Mouse (Mus musculus): ENCODE results near the gene Arrb2. TPM values are rescaled to one million over a fixed set of nuclear protein-coding genes. Genes with fewer than 3 reads are reported as not detected.
"Not testable (repeated sequence)": the region's sequence is repeated elsewhere in the genome, so short reads cannot be mapped to it uniquely, and the experiment has no call there.

Gene Arrb2
- polyA plus RNA-seq, 1 experiment from 2014 or later, result 49.2 TPM

DNA sequence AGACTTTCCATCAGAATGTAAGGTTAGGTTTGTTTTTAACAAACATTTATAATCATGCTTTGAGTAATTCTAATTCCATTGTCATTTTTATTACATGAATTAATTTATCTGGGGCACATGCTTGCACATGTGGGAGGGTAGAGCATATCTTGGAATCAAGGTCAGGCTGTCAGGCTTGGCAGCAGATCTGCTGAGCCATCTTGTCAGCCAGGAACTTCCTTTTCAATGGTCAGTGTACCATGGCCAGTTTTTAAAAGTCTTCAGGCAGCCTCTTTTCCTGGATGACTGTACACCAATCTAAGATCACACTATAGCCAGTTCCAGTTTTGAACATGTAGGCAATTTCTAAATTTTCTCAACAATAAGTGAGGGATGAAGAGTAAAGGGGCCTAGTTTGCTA, 40.3 kb downstream of the Arrb2 start:
- Histone ChIP-seq H3K4me2 (ENCODE audit: low read length) (no peak overlapping the region), H3K27me3 (replicated peaks; ENCODE audit: control insufficient read depth, insufficient read depth, low read length) (no peaks in the 10 kb centered on the region), H3K9me3 (replicated peaks; ENCODE audit: control insufficient read depth, low read length) (no peaks in the 10 kb centered on the region), H3K27ac (ENCODE audit: low read depth, low read length) (no peak overlapping the region), H3K9ac (ENCODE audit: low read length) (no peak overlapping the region), H3K36me3 (ENCODE audit: control insufficient read depth, insufficient read depth, low read length) (no peaks in the 10 kb centered on the region), H3K4me1 (ENCODE audit: control insufficient read depth, insufficient read depth, low read length) (no peaks in the 10 kb centered on the region), H3K4me3 (ENCODE audit: low read depth, low read length) (no peak overlapping the region)
- DNase-seq (ENCODE audit: low spot score) (no peak), ATAC-seq (no peak)

DNA sequence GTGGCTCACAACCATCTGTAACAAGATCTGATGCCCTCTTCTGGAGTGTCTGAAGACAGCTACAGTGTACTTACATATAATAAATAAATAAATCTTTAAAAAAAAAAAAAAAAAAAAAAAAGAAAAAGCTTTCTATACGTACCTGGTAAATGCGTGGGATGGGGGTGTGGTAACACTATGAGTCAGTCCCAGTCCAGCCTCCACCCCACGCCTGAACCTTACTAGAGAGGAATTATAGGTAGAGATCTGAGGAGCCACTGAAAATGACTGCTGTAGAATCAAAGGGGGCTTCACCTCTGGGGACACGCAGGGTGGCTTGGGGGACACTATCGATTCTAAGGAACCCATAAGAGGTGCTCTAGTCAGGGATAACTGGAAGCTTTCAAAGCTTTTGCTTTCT, 40.9 kb downstream of the Arrb2 start:
- not testable (repeated sequence) for H3K4me2 ChIP-seq (ENCODE audit: low read length); H3K9ac ChIP-seq (ENCODE audit: low read length); DNase-seq (ENCODE audit: low spot score); ATAC-seq; H3K27ac ChIP-seq (ENCODE audit: low read depth, low read length); H3K4me3 ChIP-seq (ENCODE audit: low read depth, low read length); H3K9me3 ChIP-seq (replicated peaks; ENCODE audit: control insufficient read depth, low read length); H3K27me3 ChIP-seq (replicated peaks; ENCODE audit: control insufficient read depth, insufficient read depth, low read length); H3K4me1 ChIP-seq (ENCODE audit: control insufficient read depth, insufficient read depth, low read length); H3K36me3 ChIP-seq (ENCODE audit: control insufficient read depth, insufficient read depth, low read length)
- WGBS, result 87% methylated on average over 5 of the region's 5 CpGs

DNA sequence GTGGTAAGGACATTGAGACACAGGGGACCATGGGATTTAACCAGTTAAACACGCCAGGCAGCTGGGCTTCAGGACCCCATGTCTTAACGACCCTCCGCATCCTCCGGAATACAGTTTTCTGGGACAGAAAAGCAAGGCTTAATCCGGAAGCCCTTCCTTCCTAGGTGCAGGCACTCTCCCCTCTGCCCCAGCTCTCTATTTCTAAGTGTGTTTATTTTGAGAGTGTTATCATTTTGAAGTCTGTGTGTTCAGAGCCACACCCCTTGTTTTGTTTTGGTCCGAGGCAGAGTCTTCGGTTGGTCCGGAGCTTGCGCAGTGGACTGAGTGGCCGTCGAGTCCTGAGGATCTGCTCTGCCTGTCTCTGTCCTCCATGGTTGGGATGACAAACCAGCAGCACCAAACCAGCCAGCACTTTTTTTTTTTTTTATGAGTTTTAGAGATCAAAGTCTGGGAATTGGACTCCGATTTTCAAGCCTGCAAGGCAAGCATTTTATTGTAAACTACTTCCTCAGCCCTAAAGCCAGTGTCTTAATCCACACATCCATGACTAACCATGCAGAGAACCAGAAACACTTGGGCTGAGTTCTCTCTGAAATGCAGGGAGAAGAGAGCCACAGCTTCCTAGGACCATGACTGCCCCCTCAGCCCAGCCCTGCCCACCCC, 42.6 kb downstream of the Arrb2 start:
- WGBS, result 81% methylated on average over 12 of the region's 12 CpGs
- Histone ChIP-seq H3K9ac (ENCODE audit: low read length) (no peak overlapping the region), H3K4me3 (ENCODE audit: low read depth, low read length) (no peak overlapping the region), H3K27me3 (replicated peaks; ENCODE audit: control insufficient read depth, insufficient read depth, low read length) (no peaks in the 10 kb centered on the region), H3K9me3 (replicated peaks; ENCODE audit: control insufficient read depth, low read length) (no peaks in the 10 kb centered on the region), H3K4me2 (ENCODE audit: low read length) (no peak overlapping the region), H3K27ac (ENCODE audit: low read depth, low read length) (no peak overlapping the region), H3K36me3 (ENCODE audit: control insufficient read depth, insufficient read depth, low read length) (no peaks in the 10 kb centered on the region), H3K4me1 (ENCODE audit: control insufficient read depth, insufficient read depth, low read length) (no peaks in the 10 kb centered on the region)
- DNase-seq (ENCODE audit: low spot score) (no peak), ATAC-seq (no peak)

GRCm38 (mm10) chr11:70485498-70485897, 53.1 kb downstream of the Arrb2 start:
- Histone ChIP-seq H3K9ac (ENCODE audit: low read length) (no peak overlapping the region), H3K27ac (ENCODE audit: low read depth, low read length) (no peak overlapping the region), H3K9me3 (replicated peaks; ENCODE audit: control insufficient read depth, low read length) (no peaks in the 10 kb centered on the region), H3K27me3 (replicated peaks; ENCODE audit: control insufficient read depth, insufficient read depth, low read length) (no peaks in the 10 kb centered on the region), H3K4me2 (ENCODE audit: low read length) (no peak overlapping the region), H3K36me3 (ENCODE audit: control insufficient read depth, insufficient read depth, low read length) (no peaks in the 10 kb centered on the region), H3K4me1 (ENCODE audit: control insufficient read depth, insufficient read depth, low read length) (no peaks in the 10 kb centered on the region), H3K4me3 (ENCODE audit: low read depth, low read length) (no peak overlapping the region)
- ATAC-seq (no peak), DNase-seq (ENCODE audit: low spot score) (no peak)
- WGBS, result 53% methylated on average over 2 of the region's 2 CpGs

- Histone ChIP-seq H3K9ac (ENCODE audit: low read length) (no peak overlapping the region), H3K4me3 (ENCODE audit: low read depth, low read length) (no peak overlapping the region), H3K36me3 (ENCODE audit: control insufficient read depth, insufficient read depth, low read length) (no peaks in the 10 kb centered on the region), H3K27me3 (replicated peaks; ENCODE audit: control insufficient read depth, insufficient read depth, low read length) (no peaks in the 10 kb centered on the region), H3K4me1 (ENCODE audit: control insufficient read depth, insufficient read depth, low read length) (no peaks in the 10 kb centered on the region), H3K4me2 (ENCODE audit: low read length) (no peak overlapping the region), H3K27ac (ENCODE audit: low read depth, low read length) (no peak overlapping the region), H3K9me3 (replicated peaks; ENCODE audit: control insufficient read depth, low read length) (no peaks in the 10 kb centered on the region)
- no peak for ATAC-seq
- 51% methylated on average over 4 of the region's 4 CpGs for WGBS
- no peak for DNase-seq (ENCODE audit: low spot score)
Measured at GRCm38 (mm10) chr11:70487816-70488215, 55.4 kb downstream of the Arrb2 start.

GRCm38 (mm10) chr11:70489138-70489537, 56.7 kb downstream of the Arrb2 start:
- WGBS, result 84% methylated on average over 3 of the region's 3 CpGs

GRCm38 (mm10) chr11:70489684-70490083, 57.2 kb downstream of the Arrb2 start:
- Histone ChIP-seq H3K36me3 (ENCODE audit: control insufficient read depth, insufficient read depth, low read length) (no peaks in the 10 kb centered on the region), H3K4me3 (ENCODE audit: low read depth, low read length) (no peak overlapping the region), H3K4me1 (ENCODE audit: control insufficient read depth, insufficient read depth, low read length) (no peaks in the 10 kb centered on the region), H3K27ac (ENCODE audit: low read depth, low read length) (no peak overlapping the region), H3K9me3 (replicated peaks; ENCODE audit: control insufficient read depth, low read length) (no peaks in the 10 kb centered on the region), H3K27me3 (replicated peaks; ENCODE audit: control insufficient read depth, insufficient read depth, low read length) (no peaks in the 10 kb centered on the region), H3K4me2 (ENCODE audit: low read length) (no peak overlapping the region), H3K9ac (ENCODE audit: low read length) (no peak overlapping the region)
- ATAC-seq (no peak), DNase-seq (ENCODE audit: low spot score) (no peak)
- WGBS, result 90% methylated on average over 6 of the region's 6 CpGs

More at GRCm38 (mm10) chr11:70489138-70489537, 56.7 kb downstream of the Arrb2 start:
- Histone ChIP-seq H3K9ac (ENCODE audit: low read length) (no peak overlapping the region), H3K36me3 (ENCODE audit: control insufficient read depth, insufficient read depth, low read length) (no peaks in the 10 kb centered on the region), H3K4me2 (ENCODE audit: low read length) (no peak overlapping the region), H3K4me1 (ENCODE audit: control insufficient read depth, insufficient read depth, low read length) (no peaks in the 10 kb centered on the region), H3K27ac (ENCODE audit: low read depth, low read length) (no peak overlapping the region), H3K9me3 (replicated peaks; ENCODE audit: control insufficient read depth, low read length) (no peaks in the 10 kb centered on the region), H3K4me3 (ENCODE audit: low read depth, low read length) (no peak overlapping the region), H3K27me3 (replicated peaks; ENCODE audit: control insufficient read depth, insufficient read depth, low read length) (no peaks in the 10 kb centered on the region)
- ATAC-seq, result no peak
- no peak for DNase-seq (ENCODE audit: low spot score)

Small RNA genes within 50 kb of the gene (microRNA-seq; reads per million reads assigned to microRNA genes)
- gene Mir7115, result 0.40 reads per million

Other genes with a start within 250 kb of the Arrb2 start
- 0.98 and 1.1 TPM in 2 replicates for gene Slc16a11, start 219.9 kb upstream of the Arrb2 start, polyA plus RNA-seq (2014; fragmentation: Nextera tagmentation; extraction: Ambion mirVana)
- gene Slc16a13, start 211.6 kb upstream of the Arrb2 start, polyA plus RNA-seq (2014; fragmentation: Nextera tagmentation; extraction: Ambion mirVana), result 9.2 and 12.9 TPM in 2 replicates
- 4.5 and 6.3 TPM in 2 replicates for gene Bcl6b, start 202.8 kb upstream of the Arrb2 start, polyA plus RNA-seq (2014; fragmentation: Nextera tagmentation; extraction: Ambion mirVana)
- gene 0610010K14Rik, start 194.7 kb upstream of the Arrb2 start, polyA plus RNA-seq (2014; fragmentation: Nextera tagmentation; extraction: Ambion mirVana), result 202 and 245 TPM in 2 replicates
- 11.1 and 11.9 TPM in 2 replicates for gene Gm21988, start 192.8 kb upstream of the Arrb2 start, polyA plus RNA-seq (2014; fragmentation: Nextera tagmentation; extraction: Ambion mirVana)
- gene Rnasek, start 192.8 kb upstream of the Arrb2 start, polyA plus RNA-seq (2014; fragmentation: Nextera tagmentation; extraction: Ambion mirVana), result 235 and 238 TPM in 2 replicates
- gene Alox12, start 177.3 kb upstream of the Arrb2 start, polyA plus RNA-seq (2014; fragmentation: Nextera tagmentation; extraction: Ambion mirVana), result 0.36 and 1.1 TPM in 2 replicates
- not detected in 2 replicates for gene Alox12e, start 110.0 kb upstream of the Arrb2 start, polyA plus RNA-seq (2014; fragmentation: Nextera tagmentation; extraction: Ambion mirVana)
- gene Alox15, start 80.6 kb upstream of the Arrb2 start, polyA plus RNA-seq (2014; fragmentation: Nextera tagmentation; extraction: Ambion mirVana), result not detected in 2 replicates
- 21.4 and 32.5 TPM in 2 replicates for gene Pelp1, start 22.6 kb upstream of the Arrb2 start, polyA plus RNA-seq (2014; fragmentation: Nextera tagmentation; extraction: Ambion mirVana)
- 49.2 and 54.3 TPM in 2 replicates for gene Med11, start 19.3 kb downstream of the Arrb2 start, polyA plus RNA-seq (2014; fragmentation: Nextera tagmentation; extraction: Ambion mirVana)
- 0.19 and 0.42 TPM in 2 replicates for gene Zmynd15, start 26.8 kb downstream of the Arrb2 start, polyA plus RNA-seq (2014; fragmentation: Nextera tagmentation; extraction: Ambion mirVana)
- gene Cxcl16, start 27.3 kb downstream of the Arrb2 start, polyA plus RNA-seq (2014; fragmentation: Nextera tagmentation; extraction: Ambion mirVana), result 1.5 and 1.9 TPM in 2 replicates
- 1.1 and 3.4 TPM in 2 replicates for gene Tm4sf5, start 72.6 kb downstream of the Arrb2 start, polyA plus RNA-seq (2014; fragmentation: Nextera tagmentation; extraction: Ambion mirVana)
- gene Vmo1, start 82.0 kb downstream of the Arrb2 start, polyA plus RNA-seq (2014; fragmentation: Nextera tagmentation; extraction: Ambion mirVana), result 0.37 TPM in 1 of 2 replicates, not detected in the other
- gene Gltpd2, start 86.6 kb downstream of the Arrb2 start, polyA plus RNA-seq (2014; fragmentation: Nextera tagmentation; extraction: Ambion mirVana), result 0.42 TPM in 1 of 2 replicates, not detected in the other
- gene Psmb6, start 92.7 kb downstream of the Arrb2 start, polyA plus RNA-seq (2014; fragmentation: Nextera tagmentation; extraction: Ambion mirVana), result 841 and 1,034 TPM in 2 replicates
- gene Gm40193, start 100.3 kb downstream of the Arrb2 start, polyA plus RNA-seq (2014; fragmentation: Nextera tagmentation; extraction: Ambion mirVana), result not detected in 2 replicates
- gene Pld2, start 107.4 kb downstream of the Arrb2 start, polyA plus RNA-seq (2014; fragmentation: Nextera tagmentation; extraction: Ambion mirVana), result 4.8 and 5.8 TPM in 2 replicates
- gene Mink1, start 130.2 kb downstream of the Arrb2 start, polyA plus RNA-seq (2014; fragmentation: Nextera tagmentation; extraction: Ambion mirVana), result 10.4 and 13.6 TPM in 2 replicates
- gene 4930544D05Rik, start 183.2 kb downstream of the Arrb2 start, polyA plus RNA-seq (2014; fragmentation: Nextera tagmentation; extraction: Ambion mirVana), result not detected in 2 replicates
- not detected in 2 replicates for gene Chrne, start 186.6 kb downstream of the Arrb2 start, polyA plus RNA-seq (2014; fragmentation: Nextera tagmentation; extraction: Ambion mirVana)
- gene Gp1ba, start 206.5 kb downstream of the Arrb2 start, polyA plus RNA-seq (2014; fragmentation: Nextera tagmentation; extraction: Ambion mirVana), result 0.17 and 0.22 TPM in 2 replicates
- 105 and 118 TPM in 2 replicates for gene Rnf167, start 214.6 kb downstream of the Arrb2 start, polyA plus RNA-seq (2014; fragmentation: Nextera tagmentation; extraction: Ambion mirVana)
- gene Slc25a11, start 214.8 kb downstream of the Arrb2 start, polyA plus RNA-seq (2014; fragmentation: Nextera tagmentation; extraction: Ambion mirVana), result 165 and 190 TPM in 2 replicates
- 793 and 798 TPM in 2 replicates for gene Pfn1, start 222.0 kb downstream of the Arrb2 start, polyA plus RNA-seq (2014; fragmentation: Nextera tagmentation; extraction: Ambion mirVana)
- 5.7 and 5.9 TPM in 2 replicates for gene Eno3, start 224.6 kb downstream of the Arrb2 start, polyA plus RNA-seq (2014; fragmentation: Nextera tagmentation; extraction: Ambion mirVana)
- gene Spag7, start 236.8 kb downstream of the Arrb2 start, polyA plus RNA-seq (2014; fragmentation: Nextera tagmentation; extraction: Ambion mirVana), result 65.4 and 83.9 TPM in 2 replicates

Measured in forebrain, embryonic 14.5 days (tissue).